Mouse (Mus musculus): ENCODE results near the gene Rrp15. TPM values are rescaled to one million over a fixed set of nuclear protein-coding genes. Genes with fewer than 3 reads are reported as not detected.

Gene Rrp15
- total RNA-seq, 2 experiments from 2014 or later: 9.7 to 12.0 TPM

DNA sequence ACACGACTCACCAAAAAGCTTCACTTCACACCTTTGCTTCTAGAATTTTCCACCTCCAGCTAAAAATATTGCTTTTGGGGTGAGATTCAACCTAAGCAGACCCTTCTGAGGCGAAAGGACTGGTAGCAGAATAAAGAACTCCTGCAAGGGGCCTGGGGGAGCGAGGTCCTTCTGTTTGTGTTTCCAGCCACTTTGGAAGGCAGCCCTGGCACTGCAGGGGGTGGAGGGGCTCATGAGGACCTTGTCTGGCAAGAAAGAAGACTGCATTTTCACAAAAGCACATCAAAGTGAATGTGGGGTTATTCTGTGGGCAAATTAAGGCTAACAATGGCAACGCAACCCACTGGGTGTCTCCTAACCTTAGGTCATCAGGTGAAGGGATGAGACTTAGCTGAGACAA is 76.0 kb downstream of the Rrp15 start:
- no peak for DNase-seq

Other genes with a start within 250 kb of the Rrp15 start
- 10 to 100 TPM; 13.0 to 16.9 TPM for gene Tgfb2, start 43.4 kb downstream of the Rrp15 start, total RNA-seq (2021)
- not detected for gene D1Pas1, start 218.1 kb upstream of the Rrp15 start, total RNA-seq (2021)